Mouse (Mus musculus) embryonic facial prominence, embryonic 15.5 days (tissue): ENCODE data around the gene Hcfc1. TPM values are rescaled to one million over a fixed set of nuclear protein-coding genes. Genes with fewer than 3 reads are reported as not detected.
A peak's percentile ranks its signal among the peaks of the same experiment; 100 is the strongest.

Source experiments
- ATAC-seq: fragments of 200-750 bp; cut with Nextera tagmentation; 2 replicates; pipeline ENCODE4 v1.8.0; 2017; ENCODE audit warnings: low read depth, moderate TSS enrichment; ENCODE audit not compliant: insufficient number of reproducible peaks, low FRiP score, low TSS enrichment
- H3K27ac ChIP-seq: fragments of 300-500 bp; sonication (generic); replicated peaks from 2 replicates; pipeline ENCODE4 v1.5.1; 2015; ENCODE audit warnings: mild to moderate bottlenecking, inconsistent platforms
- H3K27me3 ChIP-seq: fragments of 300-500 bp; sonication (generic); 2 replicates; pipeline ENCODE4 v1.6.1; 2015; ENCODE audit warnings: inconsistent platforms
- H3K36me3 ChIP-seq: fragments of 300-500 bp; sonication (generic); 2 replicates; pipeline ENCODE4 v1.6.1; 2015; ENCODE audit warnings: mild to moderate bottlenecking, inconsistent platforms
- H3K4me1 ChIP-seq: fragments of 300-500 bp; sonication (generic); 2 replicates; pipeline ENCODE4 v1.6.1; 2015; ENCODE audit warnings: inconsistent platforms
- H3K4me2 ChIP-seq: fragments of 300-500 bp; sonication (generic); replicated peaks from 2 replicates; pipeline ENCODE4 v1.6.1; 2015; ENCODE audit warnings: mild to moderate bottlenecking, inconsistent platforms
- H3K4me3 ChIP-seq: fragments of 300-500 bp; sonication (generic); replicated peaks from 2 replicates; pipeline ENCODE4 v1.5.1; 2015; ENCODE audit warnings: mild to moderate bottlenecking, inconsistent platforms
- H3K9ac ChIP-seq: fragments of 300-500 bp; sonication (generic); 2 replicates; pipeline ENCODE4 v1.6.1; 2015; ENCODE audit warnings: inconsistent platforms
- H3K9me3 ChIP-seq: fragments of 300-500 bp; sonication (generic); replicated peaks from 2 replicates; pipeline ENCODE4 v1.6.1; 2016; ENCODE audit warnings: inconsistent platforms
- WGBS: fragments of 180-500 bp; shearing (Covaris S2); methylation state at CpG from one replicate; pipeline ENCODE4 v1.1.7; 2015; 5-methylcytosine and 5-hydroxymethylcytosine counted together
- polyA plus RNA-seq: library from polyadenylated mRNA; unstranded; fragments of >200 nt; fragmentation: Nextera tagmentation; extraction: Ambion mirVana; gene quantifications from 2 replicates; pipeline ENCODE4 v1.2.1, GENCODE M21; 2015

Hcfc1 gene
- polyA plus RNA-seq, 1 experiment from 2014 or later: 43.0 TPM

GRCm38 (mm10) chrX:73911156-73911555, 55.0 kb downstream of the Hcfc1 start:
- H3K9me3 ChIP-seq: no peaks in the 10 kb centered on the region
- ATAC-seq: no peak
- H3K4me2 ChIP-seq: peak overlapping the region; percentile 40
- H3K27ac ChIP-seq: no peak overlapping the region
- H3K27me3 ChIP-seq: no peaks in the 10 kb centered on the region
- H3K4me1 ChIP-seq: no peaks in the 10 kb centered on the region
- WGBS: 19% methylated on average over 23 of the region's 26 CpGs
- H3K9ac ChIP-seq: no peak overlapping the region
- H3K36me3 ChIP-seq: no peaks in the 10 kb centered on the region
- H3K4me3 ChIP-seq: peak overlapping the region; percentile 22; the same call in 1 of the 2 replicates

- Histone ChIP-seq H3K4me3 (no peak overlapping the region), H3K4me2 (no peak overlapping the region), H3K27me3 (no peaks in the 10 kb centered on the region)
Observed at GRCm38 (mm10) chrX:73910451-73910850, 55.7 kb downstream of the Hcfc1 start.

GRCm38 (mm10) chrX:73910049-73910448, 56.1 kb downstream of the Hcfc1 start:
- Histone ChIP-seq H3K27me3 (no peaks in the 10 kb centered on the region), H3K9ac (no peak overlapping the region), H3K36me3 (no peaks in the 10 kb centered on the region), H3K9me3 (no peaks in the 10 kb centered on the region), H3K4me2 (no peak overlapping the region), H3K4me1 (no peaks in the 10 kb centered on the region), H3K27ac (no peak overlapping the region), H3K4me3 (no peak overlapping the region)
- ATAC-seq: no peak
- WGBS: 75% methylated on average over 1 of the region's 1 CpGs

More at GRCm38 (mm10) chrX:73910451-73910850, 55.7 kb downstream of the Hcfc1 start:
- ATAC-seq: no peak
- Histone ChIP-seq H3K9ac (no peak overlapping the region), H3K4me1 (no peaks in the 10 kb centered on the region), H3K9me3 (no peaks in the 10 kb centered on the region), H3K27ac (no peak overlapping the region), H3K36me3 (no peaks in the 10 kb centered on the region)

- no peaks in the 10 kb centered on the region for H3K9me3 ChIP-seq
- no peak overlapping the region for H3K4me3 ChIP-seq
- 63% methylated on average over 3 of the region's 3 CpGs for WGBS
- no peak overlapping the region for H3K9ac ChIP-seq
- no peak for ATAC-seq
- no peaks in the 10 kb centered on the region for H3K36me3 ChIP-seq
- no peaks in the 10 kb centered on the region for H3K27me3 ChIP-seq
- H3K4me2 ChIP-seq: no peak overlapping the region
- no peaks in the 10 kb centered on the region for H3K4me1 ChIP-seq
- no peak overlapping the region for H3K27ac ChIP-seq
Observed at GRCm38 (mm10) chrX:73897959-73898358, 68.2 kb downstream of the Hcfc1 start.

GRCm38 (mm10) chrX:73895719-73896118, 70.4 kb downstream of the Hcfc1 start, which contains the start of gene L1cam:
TSS of gene L1cam (minus strand) at chrX:73896105.
- 17% methylated on average over 2 of the region's 2 CpGs for whole genome bisulfite sequencing
- no peak within 1 kb of the TSS for H3K4me3 ChIP-seq
- no peaks in the 10 kb centered on the region for H3K9me3 ChIP-seq

GRCm38 (mm10) chrX:73892833-73893232, 73.3 kb downstream of the Hcfc1 start:
- 90% methylated on average over 14 of the region's 14 CpGs for whole genome bisulfite sequencing
- Histone ChIP-seq H3K36me3 (no peaks in the 10 kb centered on the region), H3K4me3 (no peak overlapping the region), H3K27me3 (no peaks in the 10 kb centered on the region), H3K27ac (no peak overlapping the region), H3K9me3 (no peaks in the 10 kb centered on the region), H3K9ac (no peak overlapping the region), H3K4me1 (no peaks in the 10 kb centered on the region), H3K4me2 (no peak overlapping the region)
- ATAC-seq: no peak

More at GRCm38 (mm10) chrX:73895719-73896118, 70.4 kb downstream of the Hcfc1 start, which contains the start of gene L1cam:
- H3K9ac ChIP-seq: no peak within 1 kb of the TSS
- H3K27ac ChIP-seq: no peak within 1 kb of the TSS
- H3K4me1 ChIP-seq: no peaks in the 10 kb centered on the region
- H3K36me3 ChIP-seq: no peaks in the 10 kb centered on the region
- no peaks in the 10 kb centered on the region for H3K27me3 ChIP-seq
- H3K4me2 ChIP-seq: no peak within 1 kb of the TSS
- ATAC-seq: no peak

Other genes with a start within 250 kb of the Hcfc1 start
- gene Abcd1, start 249.8 kb downstream of the Hcfc1 start, polyA plus RNA-seq: 19.4 and 20.2 TPM in 2 replicates
- 1.1 and 1.6 TPM in 2 replicates for gene Plxnb3, start 209.3 kb downstream of the Hcfc1 start, polyA plus RNA-seq
- 35.3 and 49.9 TPM in 2 replicates for gene Srpk3, start 192.0 kb downstream of the Hcfc1 start, polyA plus RNA-seq
- 193 and 199 TPM in 2 replicates for gene Idh3g, start 179.5 kb downstream of the Hcfc1 start, polyA plus RNA-seq
- 221 and 235 TPM in 2 replicates for gene Ssr4, start 179.3 kb downstream of the Hcfc1 start, polyA plus RNA-seq
- 1.3 TPM in 2 replicates for gene Pdzd4, start 141.4 kb downstream of the Hcfc1 start, polyA plus RNA-seq
- gene Avpr2, start 74.3 kb downstream of the Hcfc1 start, polyA plus RNA-seq: 0.11 and 0.16 TPM in 2 replicates
- 4.4 and 7.2 TPM in 2 replicates for gene L1cam, start 70.3 kb downstream of the Hcfc1 start, polyA plus RNA-seq
- 4.1 and 5.1 TPM in 2 replicates for gene Arhgap4, start 44.5 kb downstream of the Hcfc1 start, polyA plus RNA-seq
- 115 and 120 TPM in 2 replicates for gene Naa10, start 44.4 kb downstream of the Hcfc1 start, polyA plus RNA-seq
- 33.1 and 42.3 TPM in 2 replicates for gene Renbp, start 35.5 kb downstream of the Hcfc1 start, polyA plus RNA-seq
- gene Irak1, start 57.6 kb upstream of the Hcfc1 start, polyA plus RNA-seq: 63.9 and 73.2 TPM in 2 replicates
- gene Opn1mw, start 161.1 kb upstream of the Hcfc1 start, polyA plus RNA-seq: not detected in 2 replicates
- 11.9 and 12.1 TPM in 2 replicates for gene Mecp2, start 169.0 kb upstream of the Hcfc1 start, polyA plus RNA-seq
- not detected in 2 replicates for gene Tex28, start 201.5 kb upstream of the Hcfc1 start, polyA plus RNA-seq
- not detected in 2 replicates for gene Tktl1, start 210.9 kb upstream of the Hcfc1 start, polyA plus RNA-seq